Mouse (Mus musculus): ENCODE data around the gene Meltf. TPM values are rescaled to one million over a fixed set of nuclear protein-coding genes. Genes with fewer than 3 reads are reported as not detected.

The Meltf gene
- polyA plus RNA-seq, 1 experiment from 2014 or later: 0.10 TPM

DNA sequence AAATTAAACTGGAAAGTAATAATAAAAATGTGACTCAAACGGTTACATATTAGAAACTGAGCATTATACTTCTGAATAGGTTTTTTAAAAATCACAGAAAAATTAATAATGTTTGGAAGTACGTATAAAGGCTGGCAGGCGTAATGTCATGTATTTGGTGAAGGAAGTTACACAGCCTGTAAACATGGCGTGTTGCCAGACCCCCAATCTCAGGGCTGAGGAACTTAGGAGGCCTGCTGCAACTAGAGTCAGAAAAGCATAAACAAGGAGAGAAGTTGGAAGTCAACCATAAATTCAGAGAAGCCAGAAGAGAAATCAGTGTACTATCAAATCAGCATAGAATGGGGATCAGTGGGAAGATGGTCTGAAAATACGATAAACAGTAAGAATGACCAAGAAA is 14.7 kb upstream of the Meltf start:
- H3K9me3 ChIP-seq (ENCODE audit: control insufficient read depth, low read length): peaks cover 5% of the 10 kb centered on the region; the same call in 1 of the 2 replicates
- no peak for ATAC-seq (ENCODE audit: low FRiP score)
- H3K4me1 ChIP-seq (ENCODE audit: control insufficient read depth, insufficient read depth, low read length): no peaks in the 10 kb centered on the region
- no peak overlapping the region for H3K4me3 ChIP-seq (ENCODE audit: low read depth, low read length)
- no peaks in the 10 kb centered on the region for H3K27me3 ChIP-seq (ENCODE audit: control insufficient read depth, insufficient read depth, low read length)
- H3K36me3 ChIP-seq (ENCODE audit: control insufficient read depth, insufficient read depth, low read length): peaks cover 10% of the 10 kb centered on the region; the same call in 1 of the 2 replicates
- no peak overlapping the region for H3K4me2 ChIP-seq
- no peak overlapping the region for H3K9ac ChIP-seq (ENCODE audit: low read length)
- no peak overlapping the region for H3K27ac ChIP-seq (ENCODE audit: low read depth, low read length)
- no peak for DNase-seq (ENCODE audit: low spot score, missing footprints)
- WGBS: 92% methylated on average over 5 of the region's 5 CpGs

DNA sequence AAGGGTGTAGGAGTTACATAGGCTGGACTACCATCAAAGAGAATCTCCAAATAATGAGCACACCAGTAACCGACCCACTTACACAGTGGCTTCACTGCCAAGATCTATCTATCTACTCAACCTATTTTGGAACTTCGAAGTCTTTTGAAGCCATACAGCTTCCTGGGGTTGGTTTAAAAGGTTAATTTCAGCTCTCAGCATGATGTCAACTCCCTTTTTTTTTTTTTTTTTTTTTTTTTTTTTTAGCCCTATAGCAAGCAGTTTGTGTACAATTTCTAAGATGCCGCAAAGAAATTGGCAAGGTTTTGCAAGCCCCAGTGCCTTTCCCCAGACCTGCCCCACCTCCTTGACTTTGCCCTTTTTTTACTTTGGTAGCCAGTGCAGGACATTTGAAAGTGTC is 13.4 kb upstream of the Meltf start:
- H3K27ac ChIP-seq (ENCODE audit: low read depth, low read length): no peak overlapping the region
- H3K27me3 ChIP-seq (ENCODE audit: control insufficient read depth, insufficient read depth, low read length): no peaks in the 10 kb centered on the region
- H3K9ac ChIP-seq (ENCODE audit: low read length): no peak overlapping the region
- ATAC-seq (ENCODE audit: low FRiP score) (no peak), DNase-seq (ENCODE audit: low spot score, missing footprints) (peak; percentile 60)
- H3K4me1 ChIP-seq (ENCODE audit: control insufficient read depth, insufficient read depth, low read length): no peaks in the 10 kb centered on the region
- WGBS: 69% methylated on average over 3 of the region's 3 CpGs
- H3K36me3 ChIP-seq (ENCODE audit: control insufficient read depth, insufficient read depth, low read length): peaks cover 10% of the 10 kb centered on the region; the same call in 1 of the 2 replicates
- H3K4me2 ChIP-seq: no peak overlapping the region
- H3K9me3 ChIP-seq (ENCODE audit: control insufficient read depth, low read length): peaks cover 5% of the 10 kb centered on the region; the same call in 1 of the 2 replicates
- no peak overlapping the region for H3K4me3 ChIP-seq (ENCODE audit: low read depth, low read length)

- 87% methylated on average over 3 of the region's 3 CpGs for WGBS
- Histone ChIP-seq H3K36me3 (ENCODE audit: control insufficient read depth, insufficient read depth, low read length) (peaks cover 2% of the 10 kb centered on the region; the same call in 1 of the 2 replicates), H3K4me1 (ENCODE audit: control insufficient read depth, insufficient read depth, low read length) (no peaks in the 10 kb centered on the region), H3K9ac (ENCODE audit: low read length) (no peak overlapping the region), H3K4me2 (no peak overlapping the region), H3K4me3 (ENCODE audit: low read depth, low read length) (no peak overlapping the region), H3K27ac (ENCODE audit: low read depth, low read length) (no peak overlapping the region), H3K9me3 (ENCODE audit: control insufficient read depth, low read length) (no peaks in the 10 kb centered on the region), H3K27me3 (ENCODE audit: control insufficient read depth, insufficient read depth, low read length) (no peaks in the 10 kb centered on the region)
- no peak for ATAC-seq (ENCODE audit: low FRiP score)
- no peak for DNase-seq (ENCODE audit: low spot score, missing footprints)
Measured at GRCm38 (mm10) chr16:31866911-31867310, 11.7 kb upstream of the Meltf start.

- no peaks in the 10 kb centered on the region; the same call in 1 of the 2 replicates for H3K36me3 ChIP-seq (ENCODE audit: control insufficient read depth, insufficient read depth, low read length)
- H3K4me2 ChIP-seq: no peak overlapping the region
- 87% methylated on average over 4 of the region's 4 CpGs for WGBS
- no peak for ATAC-seq (ENCODE audit: low FRiP score)
- no peaks in the 10 kb centered on the region for H3K9me3 ChIP-seq (ENCODE audit: control insufficient read depth, low read length)
- no peaks in the 10 kb centered on the region for H3K4me1 ChIP-seq (ENCODE audit: control insufficient read depth, insufficient read depth, low read length)
- H3K27me3 ChIP-seq (ENCODE audit: control insufficient read depth, insufficient read depth, low read length): no peaks in the 10 kb centered on the region
- no peak overlapping the region for H3K4me3 ChIP-seq (ENCODE audit: low read depth, low read length)
- DNase-seq (ENCODE audit: low spot score, missing footprints): peak; percentile 37
- no peak overlapping the region for H3K9ac ChIP-seq (ENCODE audit: low read length)
- H3K27ac ChIP-seq (ENCODE audit: low read depth, low read length): no peak overlapping the region
Measured at GRCm38 (mm10) chr16:31867736-31868135, 10.9 kb upstream of the Meltf start.

DNA sequence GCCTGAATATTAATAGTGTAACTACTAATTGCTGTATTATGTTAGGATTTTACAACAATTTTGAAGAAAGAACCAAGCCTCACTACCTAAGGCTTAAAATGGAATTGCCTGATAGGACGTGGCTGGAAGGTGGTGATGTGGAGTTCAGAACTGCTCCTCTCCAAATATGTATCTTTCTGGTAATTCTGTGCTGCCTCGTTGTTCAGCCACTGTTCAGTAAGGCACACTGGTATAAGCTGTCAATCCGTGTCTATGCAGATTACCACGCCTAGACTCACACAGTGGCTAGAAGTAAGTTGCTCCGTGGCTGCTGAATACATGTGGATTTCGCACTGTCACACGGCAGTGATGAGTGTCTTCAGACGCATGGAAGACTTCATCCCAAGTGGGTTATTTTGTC is 4.9 kb upstream of the Meltf start:
- no peaks in the 10 kb centered on the region for H3K4me1 ChIP-seq (ENCODE audit: control insufficient read depth, insufficient read depth, low read length)
- H3K9ac ChIP-seq (ENCODE audit: low read length): no peak overlapping the region
- 89% methylated on average over 8 of the region's 8 CpGs for WGBS
- H3K27ac ChIP-seq (ENCODE audit: low read depth, low read length): no peak overlapping the region
- H3K36me3 ChIP-seq (ENCODE audit: control insufficient read depth, insufficient read depth, low read length): no peaks in the 10 kb centered on the region
- H3K4me3 ChIP-seq (ENCODE audit: low read depth, low read length): no peak overlapping the region
- DNase-seq (ENCODE audit: low spot score, missing footprints) (no peak), ATAC-seq (ENCODE audit: low FRiP score) (no peak)
- no peaks in the 10 kb centered on the region for H3K27me3 ChIP-seq (ENCODE audit: control insufficient read depth, insufficient read depth, low read length)
- H3K4me2 ChIP-seq: no peak overlapping the region
- H3K9me3 ChIP-seq (ENCODE audit: control insufficient read depth, low read length): no peaks in the 10 kb centered on the region

DNA sequence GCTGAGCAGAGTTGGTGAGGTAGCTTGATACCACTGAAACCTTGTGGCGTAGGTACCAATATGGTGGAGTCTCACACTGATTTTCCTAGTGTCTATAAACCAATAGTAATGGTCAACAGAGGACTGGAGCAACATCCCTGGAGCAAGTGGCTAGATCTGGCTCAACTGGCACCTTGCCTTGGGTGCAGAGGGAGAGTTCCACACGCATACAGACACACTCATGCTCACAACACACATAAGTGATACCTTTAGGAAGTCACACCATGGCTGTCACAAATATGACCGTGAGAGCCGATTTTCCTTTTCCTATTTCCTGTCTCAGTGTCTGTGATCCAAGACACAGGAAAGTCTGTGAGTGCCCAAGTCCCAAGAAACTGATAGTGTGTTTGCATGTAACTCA is 3.2 kb upstream of the Meltf start:
- DNase-seq (ENCODE audit: low spot score, missing footprints) (no peak), ATAC-seq (ENCODE audit: low FRiP score) (no peak)
- Histone ChIP-seq H3K4me1 (ENCODE audit: control insufficient read depth, insufficient read depth, low read length) (no peaks in the 10 kb centered on the region), H3K27me3 (ENCODE audit: control insufficient read depth, insufficient read depth, low read length) (no peaks in the 10 kb centered on the region), H3K9me3 (ENCODE audit: control insufficient read depth, low read length) (no peaks in the 10 kb centered on the region), H3K9ac (ENCODE audit: low read length) (no peak overlapping the region), H3K4me3 (ENCODE audit: low read depth, low read length) (no peak overlapping the region), H3K4me2 (no peak overlapping the region), H3K27ac (ENCODE audit: low read depth, low read length) (no peak overlapping the region), H3K36me3 (ENCODE audit: control insufficient read depth, insufficient read depth, low read length) (no peaks in the 10 kb centered on the region)
- WGBS: 92% methylated on average over 4 of the region's 4 CpGs

GRCm38 (mm10) chr16:31876386-31876785 is 2.2 kb upstream of the Meltf start:
- ATAC-seq (ENCODE audit: low FRiP score): no peak

GRCm38 (mm10) chr16:31878052-31878451 is 558 bp upstream of the Meltf start:
- ATAC-seq (ENCODE audit: low FRiP score) (no peak), DNase-seq (ENCODE audit: low spot score, missing footprints) (no peak)
- no peaks in the 10 kb centered on the region for H3K36me3 ChIP-seq (ENCODE audit: control insufficient read depth, insufficient read depth, low read length)
- H3K9me3 ChIP-seq (ENCODE audit: control insufficient read depth, low read length): no peaks in the 10 kb centered on the region
- no peak overlapping the region for H3K4me2 ChIP-seq
- WGBS: 71% methylated on average over 6 of the region's 6 CpGs
- no peak overlapping the region for H3K4me3 ChIP-seq (ENCODE audit: low read depth, low read length)
- no peaks in the 10 kb centered on the region for H3K4me1 ChIP-seq (ENCODE audit: control insufficient read depth, insufficient read depth, low read length)
- no peaks in the 10 kb centered on the region for H3K27me3 ChIP-seq (ENCODE audit: control insufficient read depth, insufficient read depth, low read length)
- no peak overlapping the region for H3K9ac ChIP-seq (ENCODE audit: low read length)
- H3K27ac ChIP-seq (ENCODE audit: low read depth, low read length): no peak overlapping the region

More at GRCm38 (mm10) chr16:31876386-31876785, 2.2 kb upstream of the Meltf start:
- H3K9ac ChIP-seq (ENCODE audit: low read length): no peak overlapping the region
- H3K27me3 ChIP-seq (ENCODE audit: control insufficient read depth, insufficient read depth, low read length): no peaks in the 10 kb centered on the region
- DNase-seq (ENCODE audit: low spot score, missing footprints): no peak
- 90% methylated on average over 10 of the region's 10 CpGs for WGBS
- H3K36me3 ChIP-seq (ENCODE audit: control insufficient read depth, insufficient read depth, low read length): no peaks in the 10 kb centered on the region
- no peaks in the 10 kb centered on the region for H3K9me3 ChIP-seq (ENCODE audit: control insufficient read depth, low read length)
- H3K4me1 ChIP-seq (ENCODE audit: control insufficient read depth, insufficient read depth, low read length): no peaks in the 10 kb centered on the region
- H3K27ac ChIP-seq (ENCODE audit: low read depth, low read length): no peak overlapping the region
- H3K4me2 ChIP-seq: no peak overlapping the region
- H3K4me3 ChIP-seq (ENCODE audit: low read depth, low read length): no peak overlapping the region

DNA sequence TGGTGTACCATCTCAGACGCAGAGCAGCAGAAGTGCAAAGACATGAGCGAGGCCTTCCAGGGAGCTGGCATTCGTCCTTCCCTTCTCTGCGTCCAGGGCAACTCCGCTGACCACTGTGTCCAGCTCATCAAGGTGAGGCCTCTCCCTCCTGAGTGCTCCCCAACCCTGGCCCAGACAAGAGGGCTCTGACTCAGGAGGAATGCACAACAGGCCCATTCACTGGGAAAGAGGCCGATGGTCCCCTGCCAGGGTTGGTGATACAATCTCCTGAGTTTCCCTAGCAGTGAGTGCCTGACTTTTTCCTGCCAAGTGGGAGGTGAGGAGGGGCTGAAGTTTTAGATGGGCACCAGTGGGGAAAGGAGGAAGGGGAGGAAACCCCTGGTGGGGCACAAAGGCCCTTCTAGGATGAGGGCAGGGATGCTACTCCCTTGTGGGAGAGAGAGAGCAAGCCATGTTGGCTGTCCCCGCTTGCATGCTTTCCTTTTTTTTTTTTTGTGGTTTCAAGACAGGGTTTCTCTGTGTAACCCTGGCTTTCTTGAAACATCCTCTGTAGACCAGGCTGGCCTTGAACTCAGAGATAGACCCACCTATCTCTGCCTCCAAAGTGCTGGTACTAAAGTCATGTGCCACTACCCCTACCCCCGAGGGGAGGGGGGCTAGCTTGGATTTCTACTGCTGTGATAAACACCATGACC is 1.7 kb downstream of the Meltf start:
- DNase-seq (ENCODE audit: low spot score, missing footprints) (peak; percentile 54), ATAC-seq (ENCODE audit: low FRiP score) (no peak)
- H3K9ac ChIP-seq (ENCODE audit: low read length): no peak overlapping the region
- H3K4me2 ChIP-seq: no peak overlapping the region
- no peak overlapping the region for H3K4me3 ChIP-seq (ENCODE audit: low read depth, low read length)
- H3K36me3 ChIP-seq (ENCODE audit: control insufficient read depth, insufficient read depth, low read length): no peaks in the 10 kb centered on the region
- H3K27me3 ChIP-seq (ENCODE audit: control insufficient read depth, insufficient read depth, low read length): no peaks in the 10 kb centered on the region
- no peak overlapping the region for H3K27ac ChIP-seq (ENCODE audit: low read depth, low read length)
- H3K9me3 ChIP-seq (ENCODE audit: control insufficient read depth, low read length): no peaks in the 10 kb centered on the region
- no peaks in the 10 kb centered on the region for H3K4me1 ChIP-seq (ENCODE audit: control insufficient read depth, insufficient read depth, low read length)
- 90% methylated on average over 8 of the region's 8 CpGs for WGBS

Data from midbrain, embryonic 11.5 days (tissue).